Mouse (Mus musculus) ES-CJ7 (cell line): ENCODE results near the gene Adam30.
"Not testable (repeated sequence)": the region's sequence is repeated elsewhere in the genome, so short reads cannot be mapped to it uniquely, and the experiment has no call there.

Experiments
- DNase-seq: peaks from one replicate; pipeline ENCODE4 v3.0.0; 2011; ENCODE audit warnings: low read depth, low spot score

Gene Adam30

GRCm38 (mm10) chr3:98160330-98160729, at the start of gene Adam30:
Gene Adam30 (plus strand): TSS chr3:98160630.
- no peak for DNase-seq

GRCm38 (mm10) chr3:98118252-98118651, 42.2 kb upstream of the Adam30 start:
- DNase-seq, result no peak

- DNase-seq, result no peak
Observed at GRCm38 (mm10) chr3:98119338-98119737, 41.1 kb upstream of the Adam30 start.

GRCm38 (mm10) chr3:98120884-98121283, 39.5 kb upstream of the Adam30 start:
- DNase-seq, result no peak

- no peak for DNase-seq
Observed at GRCm38 (mm10) chr3:98127775-98128174, 32.7 kb upstream of the Adam30 start.

- no peak for DNase-seq
Observed at GRCm38 (mm10) chr3:98128716-98129115, 31.7 kb upstream of the Adam30 start.

- not testable (repeated sequence) for DNase-seq
Observed at GRCm38 (mm10) chr3:98132140-98132539, 28.3 kb upstream of the Adam30 start.

- DNase-seq, result no peak
Observed at GRCm38 (mm10) chr3:98132636-98133035, 27.8 kb upstream of the Adam30 start.

GRCm38 (mm10) chr3:98141456-98141855, 19.0 kb upstream of the Adam30 start:
- no peak for DNase-seq

- no peak for DNase-seq
Observed at GRCm38 (mm10) chr3:98142862-98143261, 17.6 kb upstream of the Adam30 start.

GRCm38 (mm10) chr3:98145204-98145603, 15.2 kb upstream of the Adam30 start:
- DNase-seq, result no peak

- DNase-seq, result no peak
Observed at GRCm38 (mm10) chr3:98146471-98147410, 13.7 kb upstream of the Adam30 start.

- no peak for DNase-seq
Observed at GRCm38 (mm10) chr3:98147706-98148105, 12.7 kb upstream of the Adam30 start.

GRCm38 (mm10) chr3:98149881-98150280, 10.5 kb upstream of the Adam30 start:
- no peak for DNase-seq

- DNase-seq, result no peak
Observed at GRCm38 (mm10) chr3:98151016-98151415, 9.4 kb upstream of the Adam30 start.

GRCm38 (mm10) chr3:98153460-98153859, 7.0 kb upstream of the Adam30 start:
- no peak for DNase-seq

- no peak for DNase-seq
Observed at GRCm38 (mm10) chr3:98156158-98156557, 4.3 kb upstream of the Adam30 start.

GRCm38 (mm10) chr3:98157073-98157472, 3.4 kb upstream of the Adam30 start:
- DNase-seq, result no peak

- DNase-seq, result no peak
Observed at GRCm38 (mm10) chr3:98157585-98157984, 2.8 kb upstream of the Adam30 start.

- no peak for DNase-seq
Observed at GRCm38 (mm10) chr3:98158646-98159045, 1.8 kb upstream of the Adam30 start.

- DNase-seq, result no peak
Observed at GRCm38 (mm10) chr3:98159289-98159688, 1.1 kb upstream of the Adam30 start.

- no peak for DNase-seq
Observed at GRCm38 (mm10) chr3:98178340-98178739, 17.9 kb downstream of the Adam30 start.

GRCm38 (mm10) chr3:98180805-98181204, 20.4 kb downstream of the Adam30 start:
- DNase-seq, result peak; percentile 62
